Mouse (Mus musculus): Measurements from ENCODE around the gene Cdh23. TPM values are rescaled to one million over a fixed set of nuclear protein-coding genes. Genes with fewer than 3 reads are reported as not detected.

Cdh23 gene
- total and polyA plus RNA-seq, 2 experiments from 2014 or later = 0.23 TPM

- no peak for DNase-seq (ENCODE audit: low spot score)
- H3K9ac ChIP-seq (replicated peaks; ENCODE audit: low read depth, low read length) = no peak overlapping the region
- TF ChIP-seq CTCF (IDR thresholded peaks at IDR 0.05; ENCODE audit: low read depth) (no peak), EP300 (IDR thresholded peaks at IDR 0.05; ENCODE audit: low read depth) (no peak)
- no peak overlapping the region for H3K4me3 ChIP-seq (ENCODE audit: low read depth, low read length)
- H3K36me3 ChIP-seq (replicated peaks; ENCODE audit: control insufficient read depth, insufficient read depth, low read length) = no peaks in the 10 kb centered on the region
- H3K27me3 ChIP-seq (ENCODE audit: control insufficient read depth, insufficient read depth, low read length) = no peaks in the 10 kb centered on the region
- no peak overlapping the region for H3K4me2 ChIP-seq (ENCODE audit: low read depth, low read length)
- 51% methylated on average over 5 of the region's 5 CpGs for WGBS
- H3K4me1 ChIP-seq (ENCODE audit: control insufficient read depth, insufficient read depth) = no peaks in the 10 kb centered on the region
- ATAC-seq (ENCODE audit: insufficient read depth, low read depth) = no peak
- peaks cover 12% of the 10 kb centered on the region for H3K9me3 ChIP-seq (replicated peaks; ENCODE audit: control insufficient read depth, low read length)
- H3K27ac ChIP-seq (ENCODE audit: low read depth) = no peak overlapping the region
Measured at GRCm38 (mm10) chr10:60626086-60626485, 70.2 kb downstream of the Cdh23 start.

GRCm38 (mm10) chr10:60625511-60625910 lies 70.8 kb downstream of the Cdh23 start:
- TF ChIP-seq CTCF (IDR thresholded peaks at IDR 0.05; ENCODE audit: low read depth) = no peak
- TF ChIP-seq EP300 (IDR thresholded peaks at IDR 0.05; ENCODE audit: low read depth) = no peak
- H3K9me3 ChIP-seq (replicated peaks; ENCODE audit: control insufficient read depth, low read length) = peaks cover 12% of the 10 kb centered on the region
- H3K36me3 ChIP-seq (replicated peaks; ENCODE audit: control insufficient read depth, insufficient read depth, low read length) = no peaks in the 10 kb centered on the region
- H3K9ac ChIP-seq (replicated peaks; ENCODE audit: low read depth, low read length) = no peak overlapping the region
- DNase-seq (ENCODE audit: low spot score) = no peak
- no peak overlapping the region for H3K27ac ChIP-seq (ENCODE audit: low read depth)
- 78% methylated on average over 3 of the region's 3 CpGs for WGBS
- no peak for ATAC-seq (ENCODE audit: insufficient read depth, low read depth)
- no peak overlapping the region for H3K4me3 ChIP-seq (ENCODE audit: low read depth, low read length)
- no peaks in the 10 kb centered on the region for H3K4me1 ChIP-seq (ENCODE audit: control insufficient read depth, insufficient read depth)
- no peaks in the 10 kb centered on the region for H3K27me3 ChIP-seq (ENCODE audit: control insufficient read depth, insufficient read depth, low read length)
- no peak overlapping the region for H3K4me2 ChIP-seq (ENCODE audit: low read depth, low read length)

DNA sequence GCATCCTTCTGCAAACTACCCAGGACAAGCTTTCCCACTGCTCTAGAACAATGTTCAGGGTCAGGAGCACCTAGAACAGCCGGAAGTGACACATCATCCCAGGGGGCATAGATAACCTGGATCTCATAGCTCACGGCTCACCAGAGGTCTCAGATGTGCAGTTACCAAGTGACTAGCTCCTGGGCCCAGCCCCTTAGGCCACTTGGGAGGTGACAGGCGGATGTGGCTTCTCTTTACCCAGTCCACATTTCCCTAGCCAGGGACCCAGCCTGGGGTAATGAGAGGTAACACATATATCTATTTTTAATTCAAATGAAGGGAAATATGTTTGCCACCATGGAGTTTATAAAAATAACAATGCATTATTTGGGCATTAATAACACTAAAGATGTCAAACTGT lies 71.3 kb downstream of the Cdh23 start:
- Histone ChIP-seq H3K4me2 (ENCODE audit: low read depth, low read length) (no peak overlapping the region), H3K9me3 (replicated peaks; ENCODE audit: control insufficient read depth, low read length) (peaks cover 10% of the 10 kb centered on the region), H3K36me3 (replicated peaks; ENCODE audit: control insufficient read depth, insufficient read depth, low read length) (no peaks in the 10 kb centered on the region), H3K27me3 (ENCODE audit: control insufficient read depth, insufficient read depth, low read length) (no peaks in the 10 kb centered on the region), H3K4me3 (ENCODE audit: low read depth, low read length) (no peak overlapping the region), H3K27ac (ENCODE audit: low read depth) (no peak overlapping the region), H3K4me1 (ENCODE audit: control insufficient read depth, insufficient read depth) (no peaks in the 10 kb centered on the region), H3K9ac (replicated peaks; ENCODE audit: low read depth, low read length) (no peak overlapping the region)
- DNase-seq (ENCODE audit: low spot score) (no peak), ATAC-seq (ENCODE audit: insufficient read depth, low read depth) (no peak)
- 52% methylated on average over 3 of the region's 3 CpGs for WGBS
- TF ChIP-seq EP300 (IDR thresholded peaks at IDR 0.05; ENCODE audit: low read depth) = no peak
- no peak for TF ChIP-seq CTCF (IDR thresholded peaks at IDR 0.05; ENCODE audit: low read depth)

GRCm38 (mm10) chr10:60624217-60624708 lies 72.0 kb downstream of the Cdh23 start:
- 59% methylated on average over 14 of the region's 14 CpGs for WGBS
- Histone ChIP-seq H3K27ac (ENCODE audit: low read depth) (no peak overlapping the region), H3K9ac (replicated peaks; ENCODE audit: low read depth, low read length) (no peak overlapping the region), H3K9me3 (replicated peaks; ENCODE audit: control insufficient read depth, low read length) (peaks cover 3% of the 10 kb centered on the region), H3K36me3 (replicated peaks; ENCODE audit: control insufficient read depth, insufficient read depth, low read length) (no peaks in the 10 kb centered on the region), H3K27me3 (ENCODE audit: control insufficient read depth, insufficient read depth, low read length) (no peaks in the 10 kb centered on the region), H3K4me1 (ENCODE audit: control insufficient read depth, insufficient read depth) (no peaks in the 10 kb centered on the region), H3K4me2 (ENCODE audit: low read depth, low read length) (no peak overlapping the region), H3K4me3 (ENCODE audit: low read depth, low read length) (no peak overlapping the region)
- TF ChIP-seq EP300 (IDR thresholded peaks at IDR 0.05; ENCODE audit: low read depth) (no peak), CTCF (IDR thresholded peaks at IDR 0.05; ENCODE audit: low read depth) (no peak)
- ATAC-seq (ENCODE audit: insufficient read depth, low read depth) (no peak), DNase-seq (ENCODE audit: low spot score) (no peak)

- Histone ChIP-seq H3K27me3 (ENCODE audit: control insufficient read depth, insufficient read depth, low read length) (no peaks in the 10 kb centered on the region), H3K4me2 (ENCODE audit: low read depth, low read length) (no peak overlapping the region), H3K4me1 (ENCODE audit: control insufficient read depth, insufficient read depth) (no peaks in the 10 kb centered on the region), H3K4me3 (ENCODE audit: low read depth, low read length) (no peak overlapping the region), H3K9me3 (replicated peaks; ENCODE audit: control insufficient read depth, low read length) (no peaks in the 10 kb centered on the region), H3K9ac (replicated peaks; ENCODE audit: low read depth, low read length) (no peak overlapping the region), H3K36me3 (replicated peaks; ENCODE audit: control insufficient read depth, insufficient read depth, low read length) (no peaks in the 10 kb centered on the region), H3K27ac (ENCODE audit: low read depth) (no peak overlapping the region)
- TF ChIP-seq CTCF (IDR thresholded peaks at IDR 0.05; ENCODE audit: low read depth) (no peak), EP300 (IDR thresholded peaks at IDR 0.05; ENCODE audit: low read depth) (no peak)
- DNase-seq (ENCODE audit: low spot score) = no peak
- WGBS = 62% methylated on average over 12 of the region's 12 CpGs
- ATAC-seq (ENCODE audit: insufficient read depth, low read depth) = no peak
Measured at GRCm38 (mm10) chr10:60622836-60623235, 73.5 kb downstream of the Cdh23 start.

GRCm38 (mm10) chr10:60621470-60622170 lies 74.7 kb downstream of the Cdh23 start:
- ATAC-seq (ENCODE audit: insufficient read depth, low read depth) = no peak

More at GRCm38 (mm10) chr10:60621470-60622170, 74.7 kb downstream of the Cdh23 start:
- no peaks in the 10 kb centered on the region for H3K36me3 ChIP-seq (replicated peaks; ENCODE audit: control insufficient read depth, insufficient read depth, low read length)
- DNase-seq (ENCODE audit: low spot score) = no peak
- 79% methylated on average over 8 of the region's 8 CpGs for WGBS
- no peaks in the 10 kb centered on the region for H3K27me3 ChIP-seq (ENCODE audit: control insufficient read depth, insufficient read depth, low read length)
- H3K27ac ChIP-seq (ENCODE audit: low read depth) = no peak overlapping the region
- H3K9me3 ChIP-seq (replicated peaks; ENCODE audit: control insufficient read depth, low read length) = no peaks in the 10 kb centered on the region
- H3K4me2 ChIP-seq (ENCODE audit: low read depth, low read length) = no peak overlapping the region
- TF ChIP-seq CTCF (IDR thresholded peaks at IDR 0.05; ENCODE audit: low read depth) (no peak), EP300 (IDR thresholded peaks at IDR 0.05; ENCODE audit: low read depth) (no peak)
- H3K4me1 ChIP-seq (ENCODE audit: control insufficient read depth, insufficient read depth) = no peaks in the 10 kb centered on the region
- no peak overlapping the region for H3K4me3 ChIP-seq (ENCODE audit: low read depth, low read length)
- H3K9ac ChIP-seq (replicated peaks; ENCODE audit: low read depth, low read length) = no peak overlapping the region

Measured in heart, postnatal 0 days (tissue).